Mouse (Mus musculus): ENCODE results near the gene Ip6k3.

Ip6k3 gene

DNA sequence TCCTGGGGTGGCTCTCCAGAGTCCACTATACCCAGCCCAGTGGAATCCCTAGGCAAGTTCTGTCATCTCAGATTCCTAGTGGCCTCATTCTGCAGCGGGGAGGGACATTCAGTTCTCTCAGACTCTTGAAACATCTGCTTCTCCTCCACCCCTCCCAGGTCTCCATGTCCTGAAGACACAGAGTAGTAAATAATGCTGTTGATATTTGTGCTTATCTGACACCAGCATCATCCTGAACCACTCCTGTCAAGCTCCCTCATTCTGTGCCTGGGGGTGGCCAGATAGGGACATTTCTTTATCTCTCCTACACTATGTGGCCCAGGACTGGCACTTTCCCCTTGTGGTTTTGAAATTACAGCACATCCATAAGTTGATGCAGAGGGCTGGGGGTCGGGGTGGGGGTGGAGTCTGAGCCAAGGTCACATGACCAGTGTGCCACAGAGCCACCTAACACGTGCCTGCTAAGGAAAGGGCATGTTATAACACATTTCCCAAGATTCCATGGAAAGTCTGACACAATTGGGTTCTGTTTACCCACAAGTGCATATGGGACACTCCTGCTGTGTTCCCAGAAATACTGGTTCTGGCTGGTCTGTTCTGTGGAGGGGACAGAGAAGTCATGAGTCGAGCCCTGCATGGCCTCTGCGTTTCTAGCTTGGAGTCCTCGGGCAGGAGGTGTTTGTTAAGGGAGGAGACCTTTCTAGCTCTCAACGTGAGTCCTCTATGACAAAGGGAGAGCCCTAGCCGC lies 14.4 kb downstream of the Ip6k3 start:
- no peak for DNase-seq (ENCODE audit: low read depth, low spot score)

DNA sequence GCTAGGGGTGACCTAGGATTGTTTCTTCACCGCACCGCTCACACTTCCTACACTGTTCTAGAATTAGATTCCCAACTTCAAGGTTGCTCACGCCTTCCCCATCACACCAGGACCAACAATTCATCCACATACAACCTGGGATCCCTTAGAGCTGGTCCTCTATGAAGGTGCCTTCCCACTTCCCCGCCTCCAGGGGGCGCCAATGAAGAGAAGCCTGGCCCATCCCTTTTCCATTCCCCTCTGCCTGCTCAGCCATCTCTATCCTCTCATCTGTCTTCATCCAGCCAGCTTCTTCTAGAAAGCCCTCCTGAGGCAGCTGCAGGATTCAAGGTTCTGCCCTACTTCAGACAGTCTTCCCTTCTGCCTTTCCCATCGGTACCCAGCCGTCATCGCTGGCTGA lies 16.2 kb downstream of the Ip6k3 start:
- DNase-seq (ENCODE audit: low read depth, low spot score): peak; percentile 35

DNA sequence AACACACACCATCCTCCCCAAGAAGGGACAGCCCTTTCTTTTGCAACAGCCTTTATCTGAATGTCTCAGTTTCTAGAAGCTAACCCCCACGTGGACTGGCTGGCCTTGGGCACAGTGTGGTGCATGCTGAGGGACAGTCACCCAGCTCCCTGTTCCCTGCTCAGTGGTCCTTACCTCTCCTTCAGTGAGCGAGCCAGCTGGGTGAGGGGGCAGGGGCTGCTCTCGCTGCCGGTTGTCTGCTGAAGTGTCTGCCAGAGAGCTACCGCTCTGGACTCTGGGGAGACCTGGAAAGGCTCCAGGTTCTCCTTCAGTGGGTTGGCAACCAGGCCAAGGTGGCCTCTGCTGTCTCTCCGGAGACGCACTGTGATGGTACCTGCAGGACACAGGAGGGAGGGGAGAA lies 16.7 kb downstream of the Ip6k3 start:
- no peak for DNase-seq (ENCODE audit: low read depth, low spot score)

DNA sequence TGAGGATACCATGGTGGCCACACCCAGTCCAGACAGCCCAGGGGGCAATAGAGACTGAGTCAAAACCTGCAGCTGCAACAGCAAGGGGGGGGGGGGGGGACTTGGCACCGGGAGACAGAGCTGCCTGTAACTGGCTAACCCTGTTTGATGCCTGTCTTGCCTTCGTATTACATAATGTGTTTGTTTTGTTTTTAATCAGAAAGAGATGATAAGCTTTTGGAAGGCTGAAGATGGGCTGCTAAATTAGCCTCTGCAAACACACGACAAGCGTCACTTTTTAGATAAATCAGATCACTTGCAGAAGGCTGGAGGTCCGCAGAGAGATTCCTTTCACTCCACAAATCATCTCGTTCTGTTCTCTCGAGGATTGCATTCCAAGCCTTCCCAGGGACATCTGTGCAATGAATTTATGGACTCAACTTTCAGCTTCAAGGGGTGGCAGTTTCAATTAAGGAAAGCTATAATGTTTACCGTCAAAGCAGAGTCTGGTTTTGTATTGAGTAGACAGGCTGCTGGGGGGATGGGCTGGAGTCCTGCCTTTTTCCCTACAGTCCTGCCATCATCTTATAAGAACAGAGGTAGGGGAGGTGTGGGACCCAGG lies 21.2 kb downstream of the Ip6k3 start:
- no peak for DNase-seq (ENCODE audit: low read depth, low spot score)

DNA sequence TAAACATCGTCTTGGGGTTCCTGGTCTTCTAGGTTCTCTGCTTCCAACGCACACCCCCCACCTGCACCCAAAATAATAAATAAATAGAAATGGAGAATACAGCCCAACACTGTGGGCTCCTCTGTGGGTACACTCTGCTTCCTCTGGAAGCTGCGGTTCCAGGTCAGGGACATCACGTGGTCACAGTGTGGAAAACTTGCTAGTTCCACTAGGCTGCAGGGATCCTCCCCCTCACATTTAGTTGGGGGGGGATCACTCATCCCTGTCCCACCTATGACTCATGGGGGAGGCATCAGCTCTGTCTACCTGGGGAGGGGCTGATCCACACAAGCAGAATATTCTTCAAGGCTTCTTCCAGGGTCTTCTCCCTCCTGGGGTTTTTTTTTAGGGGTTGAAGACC lies 23.4 kb downstream of the Ip6k3 start:
- DNase-seq (ENCODE audit: low read depth, low spot score): no peak

DNA sequence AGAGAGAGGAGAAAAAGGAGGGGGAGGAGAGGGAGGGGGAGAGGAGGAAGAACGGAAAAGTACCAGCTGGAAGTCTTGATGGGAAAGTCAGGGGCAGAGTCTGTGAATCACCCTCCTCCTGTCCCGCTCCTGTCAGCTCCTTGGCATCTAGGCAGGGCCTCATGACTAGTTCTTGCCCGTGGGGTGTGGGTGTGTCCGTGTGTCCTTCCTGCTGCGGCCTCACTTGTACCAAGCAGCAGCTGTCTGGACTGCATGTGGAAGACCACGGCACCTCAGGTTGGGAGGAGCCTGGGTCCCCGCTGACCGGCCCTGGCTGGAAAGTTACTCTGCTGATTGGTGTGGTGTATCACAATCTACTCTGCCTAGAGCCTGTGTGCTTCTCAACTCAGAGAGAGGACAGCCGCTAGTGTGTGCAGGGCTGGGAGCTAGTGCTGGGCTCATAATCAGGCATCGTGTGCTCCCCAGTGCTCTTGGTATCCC lies 25.6 kb downstream of the Ip6k3 start:
- no peak for DNase-seq (ENCODE audit: low read depth, low spot score)

DNA sequence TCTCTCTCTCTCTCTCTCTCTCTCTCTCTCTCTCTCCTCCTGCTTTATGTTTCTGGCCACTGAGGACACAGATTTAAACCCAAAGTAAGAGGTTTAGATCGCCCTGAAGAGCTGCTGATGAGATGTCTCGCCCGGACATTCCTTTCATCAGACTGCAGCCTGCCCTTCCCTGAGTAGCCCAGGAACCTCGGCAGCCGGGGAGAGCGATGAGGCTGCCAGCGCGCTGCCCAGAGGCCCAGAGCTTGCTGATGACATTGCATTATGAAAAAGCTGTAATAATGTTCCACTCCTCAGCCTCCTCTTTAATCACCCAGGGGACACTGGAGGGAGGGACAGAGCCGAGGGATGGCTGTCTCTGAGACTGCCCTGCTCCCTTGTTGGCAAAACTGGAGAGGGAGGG lies 27.3 kb downstream of the Ip6k3 start:
- no peak for DNase-seq (ENCODE audit: low read depth, low spot score)

DNA sequence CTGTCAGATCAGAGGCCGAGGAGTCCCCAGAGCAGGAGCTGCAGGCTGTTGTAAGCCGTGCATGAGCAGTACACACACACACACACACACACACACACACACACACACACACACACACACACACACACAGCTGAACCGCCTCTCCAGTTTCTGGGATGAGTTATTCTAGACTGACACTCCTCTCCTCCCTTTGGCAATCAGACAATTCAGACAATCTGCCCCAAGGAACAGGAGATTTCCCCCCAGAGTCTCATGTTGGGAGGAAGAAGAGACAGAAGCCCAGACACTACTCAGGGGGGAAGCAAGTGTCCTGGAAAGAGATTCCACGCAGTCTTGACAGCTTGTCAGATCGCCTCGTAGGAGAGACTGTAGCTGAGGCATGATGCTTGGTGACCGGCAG lies 28.3 kb downstream of the Ip6k3 start:
- DNase-seq (ENCODE audit: low read depth, low spot score): no peak

DNA sequence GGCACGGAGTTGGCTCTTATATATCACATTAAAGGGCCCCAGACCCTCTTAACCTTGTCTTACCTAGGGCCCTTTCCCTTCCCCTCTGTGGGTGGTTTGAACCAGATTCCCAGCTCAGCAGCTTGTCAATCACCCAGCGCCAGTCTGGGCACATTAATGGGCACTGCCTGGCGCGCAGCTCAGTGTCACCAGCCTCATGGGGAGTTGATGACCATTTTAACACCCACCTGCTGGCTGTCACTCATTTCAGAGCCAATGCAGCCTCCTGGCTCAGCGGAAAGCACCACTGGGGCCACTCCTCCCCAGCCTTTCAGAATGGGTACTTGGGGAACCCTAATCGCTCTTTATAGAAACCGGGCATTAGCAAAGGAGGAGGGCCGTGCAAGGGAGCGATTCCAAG lies 29.2 kb downstream of the Ip6k3 start:
- no peak for DNase-seq (ENCODE audit: low read depth, low spot score)

DNA sequence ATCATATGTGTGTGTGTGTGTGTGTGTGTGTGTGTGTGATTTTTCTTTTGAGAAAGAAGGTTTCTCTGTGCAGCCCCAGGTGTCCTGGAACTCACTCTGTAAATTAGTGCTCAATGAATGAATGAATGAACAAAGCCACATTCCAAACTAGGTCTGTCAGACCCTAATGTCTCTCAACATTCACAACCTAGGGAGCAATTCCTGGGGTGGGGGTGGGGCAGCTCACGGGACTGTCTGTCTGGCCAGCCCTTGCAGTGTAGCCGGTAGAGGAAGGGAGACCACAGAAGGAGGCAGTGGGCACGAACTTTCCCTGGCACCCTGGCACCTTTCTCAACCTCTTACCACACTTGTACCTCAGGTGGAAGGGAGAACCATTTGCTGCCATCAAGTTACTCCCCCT lies 32.9 kb downstream of the Ip6k3 start:
- DNase-seq (ENCODE audit: low read depth, low spot score): no peak

DNA sequence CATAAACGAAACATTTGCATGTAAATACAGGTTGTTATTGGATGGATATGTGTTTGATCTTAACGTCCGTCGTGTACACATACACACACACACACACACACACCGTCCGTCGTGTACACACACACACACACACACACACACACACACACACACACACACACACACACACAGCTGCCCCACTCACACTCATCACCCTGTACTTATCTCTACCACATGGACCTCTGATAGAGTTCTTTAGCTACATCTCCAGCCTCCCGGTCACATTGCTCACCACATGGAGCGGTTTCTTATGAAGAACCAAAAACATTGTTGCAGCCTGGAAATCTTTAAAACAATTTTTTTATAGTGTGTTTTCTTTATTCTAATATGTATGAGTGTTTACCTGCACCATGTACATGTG lies 33.4 kb downstream of the Ip6k3 start:
- DNase-seq (ENCODE audit: low read depth, low spot score): no peak

DNA sequence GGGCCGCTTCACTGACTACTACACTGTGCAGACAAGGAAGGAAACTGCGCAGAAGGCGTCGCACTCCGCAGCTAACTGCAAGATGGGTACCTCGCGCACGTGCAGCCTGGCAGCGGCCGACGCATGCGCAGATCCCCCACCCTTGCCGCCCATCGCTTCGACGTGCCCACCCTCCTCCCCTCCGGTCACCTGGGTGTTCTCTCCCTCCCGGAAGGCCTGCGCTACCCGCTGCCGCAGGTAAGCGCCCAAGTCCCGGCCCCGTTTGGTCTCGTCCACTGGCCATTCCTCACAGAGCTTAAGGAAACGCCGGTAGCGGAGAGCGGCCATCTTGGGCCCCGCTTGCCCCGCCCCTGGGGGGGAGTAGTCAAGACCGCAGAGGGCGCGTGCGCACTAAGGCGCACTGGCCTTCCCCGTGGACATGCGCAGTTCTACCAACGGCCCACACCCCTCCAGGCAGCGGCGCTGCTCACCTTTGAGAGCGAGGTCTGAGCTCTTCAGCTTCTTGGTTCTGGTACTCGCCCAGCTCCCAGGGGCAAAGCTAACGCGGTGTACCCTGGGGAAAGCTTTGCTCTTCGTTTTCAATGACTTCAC lies 33.9 kb downstream of the Ip6k3 start, which contains the start of gene Uqcc2:
Uqcc2 (minus strand) TSS at position 366 of the 591 bp plus-strand sequence.
- DNase-seq (ENCODE audit: low read depth, low spot score): peak; percentile 99

DNA sequence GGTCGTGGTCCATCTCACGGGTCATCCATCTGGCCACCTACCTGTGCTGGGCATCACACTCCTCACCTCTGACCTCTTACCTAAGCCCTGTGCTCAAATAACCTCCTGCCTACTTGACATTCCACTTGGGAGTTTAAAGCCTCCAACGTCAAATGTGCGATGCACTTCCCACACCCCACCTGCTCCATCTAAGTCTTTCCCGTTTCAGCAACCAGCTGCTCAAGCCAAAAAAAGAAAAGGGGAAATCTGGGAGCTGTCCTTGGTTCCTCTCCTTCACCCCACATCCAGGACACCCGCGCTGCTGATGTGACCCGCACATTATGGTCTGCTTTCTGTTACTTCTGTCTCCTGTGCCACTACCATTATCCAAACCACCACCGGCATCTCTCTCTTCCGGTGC lies 35.4 kb downstream of the Ip6k3 start:
- no peak for DNase-seq (ENCODE audit: low read depth, low spot score)

DNA sequence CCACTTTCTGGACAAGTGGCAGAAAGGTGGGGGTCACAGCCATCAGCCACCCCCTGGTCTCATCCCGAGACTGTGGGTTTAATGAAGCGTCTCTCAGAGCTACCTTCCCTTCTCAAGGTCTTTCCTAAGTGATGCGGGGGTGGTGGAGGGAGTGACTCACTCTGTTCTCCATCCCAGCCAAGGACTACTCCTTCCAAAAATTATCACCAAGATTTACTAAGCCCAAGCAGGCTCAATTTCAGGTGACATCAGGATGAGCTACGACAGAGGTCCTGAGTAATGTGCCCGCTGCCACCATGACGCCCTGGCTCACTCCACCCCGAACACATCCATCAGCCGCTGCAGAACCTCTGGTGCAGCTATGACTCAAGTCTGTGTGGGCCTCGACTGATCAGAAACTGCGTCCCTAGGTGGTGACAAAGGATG lies 36.3 kb downstream of the Ip6k3 start:
- no peak for DNase-seq (ENCODE audit: low read depth, low spot score)

DNA sequence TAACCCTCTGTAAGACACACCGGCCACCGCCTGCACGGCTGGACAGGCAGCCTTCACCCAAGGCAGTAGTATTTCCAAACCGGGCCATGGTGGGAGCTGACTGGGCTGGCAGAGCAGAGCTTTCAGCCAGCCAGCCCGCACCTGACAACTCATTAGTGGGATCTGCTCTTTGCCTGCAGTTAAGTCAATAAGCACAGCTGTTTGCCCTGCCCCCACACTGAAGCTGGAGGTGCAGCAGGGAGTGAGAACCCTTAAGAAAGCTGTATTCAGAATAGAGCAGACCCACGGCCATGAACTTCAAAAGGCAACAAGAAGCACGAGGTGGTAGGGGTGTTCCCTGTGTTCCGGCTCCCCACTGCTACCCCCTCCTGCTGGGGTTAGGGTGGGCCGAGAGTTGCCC lies 37.3 kb downstream of the Ip6k3 start:
- peak; percentile 16 for DNase-seq (ENCODE audit: low read depth, low spot score)

DNA sequence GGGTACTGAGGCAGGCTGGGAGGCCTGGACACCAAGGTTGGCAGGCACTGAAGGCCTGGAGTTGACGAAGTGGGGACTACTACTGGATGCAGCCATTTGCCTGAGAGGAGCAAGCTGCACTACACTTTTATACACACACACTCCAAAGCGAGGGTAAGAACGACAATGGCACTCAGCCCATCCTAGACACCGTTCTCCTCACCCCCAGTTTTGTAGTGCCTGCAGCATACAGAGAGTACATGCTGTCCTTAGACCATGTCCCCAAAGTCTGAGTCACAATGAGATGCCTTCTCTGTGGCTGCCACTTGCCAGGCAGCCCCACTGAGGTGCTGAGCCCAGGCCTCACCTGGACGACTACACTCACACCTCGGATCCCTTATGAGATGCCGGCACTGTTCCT lies 37.8 kb downstream of the Ip6k3 start:
- DNase-seq (ENCODE audit: low read depth, low spot score): no peak

DNA sequence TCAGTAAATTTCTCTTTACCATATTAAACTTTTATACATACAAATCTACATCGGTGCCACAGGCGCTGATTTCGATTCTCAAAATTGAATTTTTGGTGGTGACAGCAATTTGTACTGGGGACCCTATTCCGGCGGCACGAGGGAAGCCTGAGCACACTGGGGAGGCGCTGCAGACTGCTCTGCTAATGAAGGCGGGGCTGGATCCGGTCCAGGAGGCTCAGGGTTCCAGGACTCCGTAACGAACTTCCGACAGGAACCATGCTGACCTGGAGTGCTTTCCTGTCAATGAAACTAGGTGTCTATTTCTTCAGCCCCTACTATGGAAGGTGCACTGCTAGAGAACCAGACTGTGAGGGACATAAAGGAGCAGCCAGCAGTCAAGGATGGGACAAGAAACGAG lies 38.3 kb downstream of the Ip6k3 start:
- DNase-seq (ENCODE audit: low read depth, low spot score): no peak

DNA sequence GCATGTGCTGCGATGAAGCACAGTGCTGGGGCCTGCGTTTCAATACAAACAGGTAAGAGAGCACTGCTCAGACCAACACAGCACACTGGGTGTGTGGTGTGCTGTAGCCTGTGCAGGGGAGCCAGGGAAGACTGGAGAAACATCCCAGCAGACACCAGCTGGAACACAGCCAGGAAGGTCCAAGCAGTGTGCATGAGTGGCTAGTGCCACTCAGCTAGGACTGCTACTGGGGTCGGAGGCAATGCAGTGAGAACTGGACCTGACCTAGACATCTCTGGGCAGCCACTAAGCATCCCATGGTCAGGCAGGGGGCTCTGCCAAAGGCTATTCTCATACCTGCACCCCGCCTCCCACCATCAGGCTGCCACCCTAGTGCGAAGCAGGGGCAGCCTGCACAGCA lies 39.4 kb downstream of the Ip6k3 start:
- DNase-seq (ENCODE audit: low read depth, low spot score): no peak

DNA sequence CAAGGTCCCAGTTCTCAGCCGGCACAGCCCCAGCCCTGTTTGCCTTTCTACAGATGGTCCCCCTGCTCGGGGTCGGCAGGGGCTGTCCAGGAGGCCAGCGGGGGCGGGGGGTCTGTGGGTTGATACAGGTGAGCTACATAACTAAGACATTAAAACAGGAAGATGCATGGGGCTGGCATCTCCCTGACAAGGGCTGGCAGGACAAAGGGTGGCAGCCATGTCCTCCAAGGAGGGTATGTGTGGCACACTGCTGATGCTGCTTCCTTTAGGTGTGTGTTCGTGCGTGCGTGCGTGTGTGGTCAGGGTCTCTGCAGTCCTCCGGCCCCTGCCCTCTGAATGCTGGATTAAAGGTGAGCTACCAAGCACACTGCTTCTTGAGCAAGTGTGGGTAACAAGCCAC lies 40.6 kb downstream of the Ip6k3 start:
- no peak for DNase-seq (ENCODE audit: low read depth, low spot score)

DNA sequence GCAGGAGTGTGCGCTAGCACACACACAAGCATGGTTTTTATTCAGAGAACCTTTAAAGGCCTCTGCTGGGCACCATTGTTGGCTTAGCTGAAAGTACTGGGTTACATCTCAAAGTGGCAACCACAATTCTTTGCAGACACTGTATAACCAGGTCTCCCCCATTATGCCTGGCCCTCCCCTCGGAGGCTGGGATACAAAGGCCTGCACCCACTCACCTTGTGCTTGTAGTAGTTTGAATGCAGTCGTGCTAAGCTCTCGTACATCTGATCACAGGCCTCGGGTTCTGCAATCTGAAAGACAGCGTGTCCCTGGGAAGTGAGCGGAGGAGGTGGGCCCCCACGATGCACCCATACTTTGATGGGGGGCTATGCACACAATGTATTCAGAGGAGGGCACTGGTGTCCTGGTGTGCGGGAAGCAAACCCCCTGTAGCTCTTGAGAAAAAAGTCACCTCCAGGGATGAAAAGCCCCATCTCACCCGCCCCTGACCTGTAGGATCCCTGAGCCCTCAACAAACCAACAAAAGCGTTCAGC lies 41.9 kb downstream of the Ip6k3 start:
- DNase-seq (ENCODE audit: low read depth, low spot score): no peak

DNA sequence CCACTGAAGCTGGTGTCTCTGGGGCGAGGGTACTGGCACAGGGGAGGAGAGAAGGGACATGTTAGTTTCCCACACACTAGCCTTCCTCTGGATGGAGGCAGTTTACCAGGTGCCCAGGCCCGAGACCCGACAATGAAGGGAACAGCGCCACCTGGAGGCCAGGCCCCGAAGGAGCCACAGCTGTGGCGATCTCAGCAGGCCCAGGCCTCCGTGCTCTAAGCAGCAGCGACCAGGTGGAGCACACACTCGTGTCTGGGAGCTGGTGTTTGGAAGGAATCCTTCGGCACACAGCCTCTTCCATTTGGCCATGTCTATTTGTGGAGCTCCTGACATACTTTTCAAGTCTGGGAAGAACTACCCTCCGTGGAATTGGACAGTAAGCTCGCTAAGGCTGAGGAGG lies 42.4 kb downstream of the Ip6k3 start:
- DNase-seq (ENCODE audit: low read depth, low spot score): peak; percentile 71

DNA sequence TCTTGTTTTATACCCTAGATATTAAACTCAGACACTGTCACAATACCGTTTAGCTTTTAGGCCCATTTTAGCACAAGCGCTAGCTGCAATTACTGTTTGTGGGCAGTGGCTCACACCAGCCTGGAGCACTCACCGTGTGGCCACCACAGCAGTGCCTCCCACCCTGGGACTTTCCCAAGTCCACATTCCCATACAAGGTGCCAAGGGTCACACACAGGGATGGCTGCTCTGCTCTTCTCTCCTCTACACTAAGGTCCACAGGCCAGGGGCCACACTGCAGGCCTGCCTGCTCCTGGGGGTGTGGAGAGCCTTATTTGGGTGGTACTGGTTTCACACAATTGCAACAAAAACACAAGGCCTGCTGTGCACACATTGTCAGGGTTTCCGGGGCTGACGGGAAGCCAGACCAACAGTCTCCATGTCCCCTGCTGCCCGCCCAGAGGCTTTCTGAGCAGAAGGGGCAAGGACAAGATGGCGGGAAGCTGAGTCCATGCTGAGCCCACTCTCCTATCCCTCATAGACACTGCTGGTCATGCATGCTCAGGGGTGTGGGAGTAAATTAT lies 43.7 kb downstream of the Ip6k3 start:
- DNase-seq (ENCODE audit: low read depth, low spot score): no peak
